Mouse (Mus musculus): Measurements from ENCODE around the gene Jmjd6.

DNA sequence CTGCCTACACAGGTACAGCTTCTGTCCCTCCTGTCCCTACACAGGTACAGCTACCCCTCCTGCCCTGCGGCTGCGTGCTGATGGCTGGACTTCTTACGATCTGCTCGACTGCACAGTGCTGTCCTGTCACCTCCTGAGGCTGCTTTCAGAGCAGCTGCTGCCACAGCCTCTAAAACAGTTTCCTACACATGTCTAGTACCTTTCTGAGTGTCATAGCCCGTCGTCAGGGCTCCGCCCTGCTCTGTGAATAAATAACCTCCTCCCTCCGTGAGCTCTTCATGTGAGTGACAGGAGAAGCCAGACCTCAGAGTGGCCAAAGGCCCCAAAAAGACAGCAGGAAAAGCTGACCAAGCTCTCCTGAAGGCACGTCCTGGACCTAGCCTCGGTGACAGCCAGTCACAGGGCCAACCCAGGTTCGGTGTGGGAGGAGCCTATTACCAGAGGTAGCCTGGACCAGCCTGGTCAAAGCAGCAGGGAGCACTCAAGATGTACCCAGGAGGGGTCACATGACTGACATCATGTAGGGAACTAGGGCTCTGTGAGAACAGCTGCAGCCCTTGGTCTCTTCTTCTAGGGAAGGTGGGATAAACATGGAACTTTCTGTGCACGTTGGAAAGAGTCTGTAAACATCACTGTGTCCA lies 22.8 kb upstream of the Jmjd6 start:
- TF ChIP-seq CTCF (IDR thresholded peaks at IDR 0.05; ENCODE audit: borderline replicate concordance, control insufficient read depth, extremely low read depth, insufficient read depth, low read length, poor library complexity), result no peak
- no peak for TF ChIP-seq POLR2A (IDR thresholded peaks at IDR 0.05; ENCODE audit: control insufficient read depth, extremely low read depth, insufficient read depth, low read length, poor library complexity)
